Mouse (Mus musculus): ENCODE results near the gene Src.

The Src gene

DNA sequence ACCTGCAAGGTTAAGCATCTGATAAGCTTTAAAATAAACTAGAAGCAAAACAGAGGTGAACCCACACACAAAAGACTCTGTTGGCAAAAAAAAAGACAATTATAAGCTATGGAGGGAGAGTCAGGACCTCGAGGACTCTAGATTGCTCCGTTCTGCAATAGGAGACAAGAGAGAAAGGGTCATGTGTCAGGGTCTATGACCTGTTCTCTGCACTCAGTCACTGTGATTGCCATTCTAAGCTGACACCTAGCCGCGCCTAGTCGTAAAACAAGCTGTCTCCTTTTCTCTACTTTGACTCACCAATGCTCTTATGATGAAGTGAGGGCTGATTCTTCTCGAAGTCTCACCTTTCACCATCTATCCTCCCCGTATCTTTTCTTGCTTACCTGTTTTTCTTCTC lies 5.7 kb upstream of the Src start:
- no peak for DNase-seq (ENCODE audit: low spot score in 2 of 2)

DNA sequence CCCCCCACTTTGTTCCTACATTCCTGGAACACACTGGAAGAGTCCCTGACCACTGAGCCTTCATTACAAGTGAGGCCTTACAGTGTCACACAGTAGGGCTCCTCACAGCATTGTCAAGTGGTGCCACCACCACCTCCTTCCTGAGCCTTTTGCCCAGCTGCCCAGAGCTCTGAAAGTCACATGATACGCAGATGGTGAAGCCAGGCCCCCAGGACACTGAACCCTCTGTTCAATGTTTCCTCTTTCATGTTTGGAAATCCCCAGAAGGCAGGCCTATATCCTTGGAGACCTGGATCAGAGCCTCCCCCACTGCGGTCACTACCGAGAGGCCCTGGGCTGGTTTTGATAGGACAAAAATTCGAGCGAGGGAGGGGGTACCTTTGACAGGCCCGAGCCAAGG lies 1.0 kb upstream of the Src start:
- no peak for DNase-seq (ENCODE audit: low spot score in 2 of 2)

DNA sequence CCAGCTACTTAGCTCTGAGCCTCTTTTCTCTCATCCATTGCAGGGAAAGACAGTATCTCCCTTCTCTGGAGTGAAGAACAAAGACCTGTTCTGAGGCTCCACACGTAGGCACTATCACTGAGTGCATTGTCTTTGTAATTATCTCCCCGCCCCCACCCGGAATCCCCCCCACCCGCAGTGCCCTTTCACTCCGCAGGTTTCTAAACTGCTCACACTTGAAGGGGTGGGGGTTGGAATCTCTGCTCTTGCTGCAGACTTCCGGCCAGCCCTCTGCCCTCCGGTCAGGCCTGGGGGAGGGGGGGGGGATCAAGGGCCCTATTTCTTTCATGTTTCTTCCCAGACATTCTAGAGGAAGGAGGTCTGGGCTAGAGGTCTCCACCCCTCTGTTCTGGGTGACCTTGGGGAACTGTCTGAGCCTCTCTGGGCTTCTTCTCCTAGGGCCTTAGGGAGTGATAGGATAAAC lies 396 bp downstream of the Src start:
- DNase-seq (ENCODE audit: low spot score in 2 of 2) = no peak

DNA sequence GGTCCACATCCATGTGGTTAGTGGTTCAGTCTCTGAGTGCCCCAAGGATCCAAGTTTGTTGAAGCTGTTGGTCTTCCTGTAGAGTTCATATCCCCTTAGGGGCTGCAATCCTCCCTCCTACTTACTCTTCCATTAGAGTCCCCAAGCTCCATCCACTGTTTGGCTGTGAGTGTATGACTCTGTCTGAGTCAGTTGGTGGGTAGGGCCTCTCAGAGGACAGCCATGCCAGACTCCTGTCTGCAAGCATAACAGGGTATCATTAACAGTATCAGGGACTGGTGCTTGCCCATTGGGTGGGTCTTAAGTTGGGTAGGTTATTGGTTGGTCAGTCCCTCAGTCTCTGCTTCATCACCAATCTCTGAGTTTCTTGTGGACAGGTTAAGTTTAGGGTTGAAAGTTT lies 1.3 kb downstream of the Src start:
- DNase-seq (ENCODE audit: low spot score in 2 of 2) = no peak

DNA sequence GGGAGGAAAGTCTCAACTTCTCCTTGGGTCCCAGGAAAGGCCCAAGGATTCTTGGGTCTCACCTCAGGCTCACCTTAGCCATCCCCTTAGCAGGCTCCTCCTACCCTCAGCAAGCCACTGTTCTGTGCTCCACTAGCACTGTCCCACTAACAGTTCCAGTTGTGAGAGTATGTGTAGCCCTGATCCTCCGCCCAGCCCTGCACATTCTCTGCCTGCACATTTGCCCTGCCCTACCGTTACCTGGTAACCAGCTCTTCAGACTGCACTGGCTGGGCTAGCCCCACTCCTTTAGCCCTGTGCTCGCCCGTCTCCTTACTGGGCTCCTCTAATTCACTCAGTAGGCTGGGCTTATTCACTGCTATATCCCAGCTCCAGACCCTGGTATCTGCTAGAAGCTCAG lies 2.2 kb downstream of the Src start:
- no peak for DNase-seq (ENCODE audit: low spot score in 2 of 2)

DNA sequence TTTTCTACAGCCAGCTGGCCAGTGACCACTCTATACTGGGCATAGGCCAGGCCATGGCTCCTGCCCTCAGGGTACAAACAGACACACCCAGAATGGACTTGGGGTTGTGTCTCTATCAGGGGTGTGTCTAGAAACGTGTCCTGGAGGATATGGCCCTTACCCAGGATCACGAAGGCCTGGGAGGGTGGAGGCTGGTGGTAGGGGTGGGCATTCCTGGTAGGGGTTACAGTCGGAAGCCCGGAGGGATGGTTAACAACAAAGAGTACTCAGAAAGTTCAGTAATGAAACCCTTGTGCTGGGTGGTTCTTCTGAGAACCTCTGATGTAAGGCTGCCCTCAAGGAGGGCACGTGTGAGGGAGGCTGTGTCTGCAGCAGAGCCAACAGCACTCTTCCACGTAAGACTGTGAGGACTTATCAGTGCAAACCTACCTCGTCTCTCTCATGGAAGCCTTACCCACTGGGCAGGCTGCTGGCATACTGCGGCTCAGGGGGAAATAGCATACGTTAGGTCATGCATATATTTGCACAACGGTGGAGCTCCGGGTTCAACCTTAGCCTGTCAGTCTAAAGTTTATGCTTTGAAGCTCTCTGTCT lies 3.9 kb downstream of the Src start:
- no peak for DNase-seq (ENCODE audit: low spot score in 2 of 2)

DNA sequence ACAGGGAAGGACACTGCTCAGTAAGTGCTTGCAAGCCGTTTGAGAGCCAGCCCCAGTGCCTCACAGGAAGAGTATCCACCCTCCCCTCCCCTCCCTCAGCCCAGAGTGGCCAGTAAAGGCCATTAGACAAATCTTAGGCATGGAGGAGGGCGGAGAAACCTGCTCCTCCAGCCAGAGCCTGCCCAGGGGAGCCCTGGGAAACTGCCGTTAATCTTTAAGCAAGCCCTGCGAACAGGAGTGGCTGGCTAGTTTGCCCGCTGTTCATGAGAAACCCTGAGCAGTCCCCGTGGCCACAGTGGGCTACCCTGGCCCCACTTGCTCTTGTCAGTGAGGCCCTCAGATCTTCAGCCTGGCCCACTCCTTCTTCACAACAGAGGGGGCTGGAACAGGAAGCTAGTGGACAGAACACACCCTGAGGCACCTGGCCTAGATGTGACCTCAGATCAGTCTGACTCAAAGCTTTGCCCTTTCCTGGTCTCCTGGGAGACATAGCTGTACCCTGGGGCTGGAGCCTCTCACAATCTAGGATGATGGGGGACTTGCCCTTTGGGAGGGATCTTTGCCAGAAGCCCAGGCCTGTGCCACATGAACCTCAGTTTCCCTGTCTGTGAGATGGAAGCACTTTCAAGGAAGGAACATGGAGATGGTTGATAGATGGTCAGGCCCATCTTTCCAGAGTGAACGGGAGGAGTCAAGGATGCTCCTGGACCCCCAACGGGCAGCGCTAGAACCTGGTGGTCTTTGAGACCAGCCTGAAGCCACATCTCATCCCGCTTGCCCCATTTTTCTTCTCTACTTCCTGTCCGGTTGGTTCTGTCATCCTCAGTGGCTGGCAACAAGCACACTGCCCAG lies 4.8 kb downstream of the Src start:
- DNase-seq (ENCODE audit: low spot score in 2 of 2) = no peak

DNA sequence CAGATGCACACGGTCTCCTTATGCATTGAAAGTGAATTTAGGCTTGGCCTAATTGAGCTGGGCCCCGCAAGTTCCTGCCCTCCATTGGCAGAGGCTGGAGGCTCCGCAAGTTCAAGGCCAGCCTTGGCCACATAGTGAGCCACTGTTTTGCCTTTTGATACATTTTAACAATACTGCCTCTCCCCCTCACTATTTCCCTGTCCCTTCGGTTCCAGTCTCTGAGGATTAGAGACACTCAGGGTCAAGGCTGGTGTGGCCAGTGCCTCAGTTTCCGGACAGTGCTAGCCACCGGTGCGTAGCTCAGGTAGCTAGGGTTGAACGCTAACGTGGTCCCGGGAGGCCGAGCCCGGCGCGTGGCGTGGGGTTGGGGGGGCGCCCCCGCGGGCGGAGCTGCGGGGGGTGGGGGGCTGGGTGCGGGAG lies 5.5 kb downstream of the Src start:
- DNase-seq (ENCODE audit: low spot score in 2 of 2) = no peak

DNA sequence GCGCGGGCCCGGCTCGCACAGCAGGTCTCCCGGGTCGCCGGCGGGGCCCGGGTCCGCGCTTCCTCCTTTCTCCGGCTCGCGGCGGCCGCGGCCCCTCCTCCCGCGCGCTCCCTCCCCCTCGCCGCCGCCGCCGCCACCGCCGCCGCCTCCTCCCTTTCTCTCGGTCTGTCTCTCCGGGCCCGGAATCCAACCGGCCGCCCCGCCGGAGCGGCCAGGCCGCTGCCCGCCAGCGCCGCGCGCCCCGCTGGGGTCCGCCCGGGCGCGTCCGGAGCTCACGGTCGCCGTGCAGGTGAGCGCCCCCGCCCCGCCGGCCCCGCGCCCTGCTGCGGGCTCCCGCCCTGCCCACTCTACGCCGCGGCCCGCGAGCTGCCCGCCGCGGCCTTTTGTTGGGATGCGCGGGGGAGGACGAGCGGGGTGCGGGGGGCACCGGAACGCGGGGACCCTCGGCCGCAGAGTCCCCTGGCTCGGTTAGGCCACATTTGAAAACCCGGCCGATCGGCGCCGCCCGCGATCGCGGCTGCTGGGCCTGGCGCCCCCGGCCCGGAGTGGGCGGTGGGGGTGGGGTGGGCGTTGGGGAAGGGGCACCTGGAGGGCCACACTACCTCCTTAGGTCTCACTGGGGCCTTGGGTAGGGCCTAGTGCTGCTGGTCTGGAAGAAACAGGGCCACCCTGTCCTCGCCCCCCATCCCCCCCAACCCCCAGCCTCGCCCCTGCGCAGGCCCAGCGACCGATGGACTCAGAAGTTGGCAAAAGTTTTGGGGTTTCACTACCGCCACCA lies 6.1 kb downstream of the Src start:
- no peak for DNase-seq (ENCODE audit: low spot score in 2 of 2)

DNA sequence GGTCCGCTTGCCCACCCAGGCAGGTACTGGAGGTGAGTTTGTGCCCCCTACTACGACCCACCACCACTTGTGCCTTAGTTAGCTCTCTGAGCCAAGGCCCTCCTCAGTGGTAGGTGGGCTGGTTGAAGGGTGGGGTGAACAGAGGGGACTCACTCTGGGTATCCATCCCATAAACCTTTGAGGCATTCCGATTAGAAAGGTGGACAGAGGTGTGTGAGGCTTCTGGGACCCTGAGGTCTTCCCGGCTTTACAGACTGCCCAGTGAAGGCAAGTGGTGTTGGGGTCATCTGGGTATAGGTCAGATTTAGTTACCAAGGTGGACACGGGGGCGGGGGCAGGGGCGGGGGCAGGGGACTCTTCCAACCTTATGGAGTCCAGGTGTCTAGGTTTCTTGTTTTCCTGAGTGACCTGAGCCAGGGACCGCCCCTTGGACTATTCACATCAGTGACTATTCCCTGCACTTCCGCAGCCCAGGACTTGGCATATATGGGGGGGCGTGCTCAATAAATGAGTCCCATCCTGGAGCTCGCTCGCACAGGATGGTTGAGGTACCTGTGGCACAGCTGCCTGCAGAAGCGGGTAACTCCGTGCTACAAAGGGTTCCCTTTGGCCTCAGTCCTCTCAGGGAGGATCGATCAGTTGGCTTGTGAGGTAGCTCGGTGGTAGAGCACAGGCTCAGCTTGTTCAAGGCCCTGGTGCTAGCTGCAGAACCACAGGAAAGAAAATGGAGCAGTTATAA lies 6.8 kb downstream of the Src start:
- DNase-seq (ENCODE audit: low spot score in 2 of 2) = no peak

DNA sequence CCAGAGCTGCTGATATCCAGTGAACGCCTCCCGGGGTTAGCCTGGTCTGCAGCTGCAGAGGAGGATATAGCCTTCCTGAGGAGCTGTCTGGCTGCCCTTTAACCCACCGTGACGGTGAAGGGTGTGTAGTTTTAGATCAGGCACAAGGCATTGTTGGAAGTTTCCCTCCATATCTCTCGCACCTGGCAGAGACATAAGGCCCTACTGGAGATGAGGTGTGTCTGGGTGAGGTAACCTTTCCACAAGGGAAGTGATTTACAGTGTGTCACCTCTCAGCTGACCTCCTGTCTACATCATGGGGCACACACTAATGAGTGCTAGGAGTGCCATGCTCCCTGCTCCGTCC lies 7.4 kb downstream of the Src start:
- DNase-seq (ENCODE audit: low spot score in 2 of 2) = no peak

DNA sequence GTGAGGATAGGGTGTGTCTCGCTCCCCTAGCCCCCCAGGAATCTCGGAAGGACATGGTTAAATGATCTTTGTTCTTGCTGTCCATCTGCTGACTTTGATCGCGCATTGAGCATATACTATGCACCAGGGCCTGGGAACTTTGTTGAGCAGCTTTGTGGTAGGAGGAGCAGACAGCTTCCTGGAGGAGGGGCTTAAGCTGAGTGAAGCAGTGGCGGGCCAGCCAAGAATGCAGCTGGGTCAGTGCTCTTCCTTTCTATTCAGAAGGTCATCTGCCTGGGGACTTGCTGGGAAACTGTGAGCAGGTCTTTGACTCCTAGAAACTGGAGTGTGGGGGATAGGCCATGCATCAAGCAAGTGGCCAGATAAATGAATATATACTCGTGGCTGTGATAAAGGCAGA lies 7.9 kb downstream of the Src start:
- DNase-seq (ENCODE audit: low spot score in 2 of 2) = no peak

DNA sequence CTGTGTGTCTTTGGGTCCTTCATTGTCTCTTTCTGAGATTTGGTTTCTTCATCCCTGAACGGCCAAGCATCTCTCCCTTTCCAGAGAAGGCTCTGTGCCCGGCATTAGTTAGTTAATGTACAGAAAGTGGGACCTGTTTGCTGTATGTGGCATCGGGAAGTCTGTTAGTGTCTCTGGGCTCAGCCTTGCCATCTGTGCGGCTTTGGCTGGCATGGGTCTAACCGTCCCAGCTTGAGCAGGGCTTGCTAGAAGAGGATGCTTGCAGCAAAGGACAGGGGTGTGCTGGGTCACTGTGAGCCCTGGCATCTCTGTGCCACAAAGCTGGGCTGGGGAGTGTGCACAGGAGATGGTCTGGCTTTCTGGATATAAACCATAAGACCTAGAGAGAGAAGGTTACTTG lies 8.9 kb downstream of the Src start:
- DNase-seq (ENCODE audit: low spot score in 2 of 2) = no peak

DNA sequence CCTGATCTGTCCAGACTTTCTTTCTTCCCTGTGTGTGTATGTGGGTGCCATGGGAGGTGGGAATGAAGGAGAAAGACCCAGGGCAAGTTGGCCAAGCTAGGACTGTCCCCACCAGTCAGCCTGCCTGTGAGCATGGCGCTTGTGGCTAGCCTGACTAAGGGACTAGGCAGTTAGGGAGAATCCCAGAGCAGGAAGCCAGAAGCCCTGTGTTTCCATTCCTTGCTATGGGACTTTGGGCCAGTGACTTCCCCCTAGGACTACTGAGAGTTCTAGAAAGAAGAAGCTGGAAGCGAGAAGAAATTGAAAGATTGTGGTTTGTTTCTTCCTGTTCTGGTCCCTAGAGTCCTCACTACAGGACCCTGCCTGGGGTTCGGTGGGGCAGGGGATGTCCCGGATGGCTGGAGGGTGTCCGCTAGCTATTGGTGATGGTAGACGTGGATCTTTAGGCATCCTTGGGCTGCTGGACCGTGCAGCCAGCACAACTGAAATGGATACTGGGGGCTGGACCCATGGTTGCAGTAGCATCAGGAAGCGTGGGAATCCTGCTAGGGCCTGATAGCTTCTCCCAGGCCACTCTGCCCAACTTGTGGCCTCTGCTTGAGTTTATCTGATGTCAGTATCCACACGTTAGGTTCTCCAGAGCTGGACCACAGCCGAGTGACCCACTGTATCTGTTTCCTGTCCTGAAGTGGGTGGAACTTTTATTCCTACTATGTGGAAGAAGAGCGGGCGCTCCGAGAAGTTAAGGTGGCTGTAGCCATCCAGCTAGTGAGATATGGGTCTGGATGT lies 10.3 kb downstream of the Src start:
- DNase-seq (ENCODE audit: low spot score in 2 of 2) = no peak

DNA sequence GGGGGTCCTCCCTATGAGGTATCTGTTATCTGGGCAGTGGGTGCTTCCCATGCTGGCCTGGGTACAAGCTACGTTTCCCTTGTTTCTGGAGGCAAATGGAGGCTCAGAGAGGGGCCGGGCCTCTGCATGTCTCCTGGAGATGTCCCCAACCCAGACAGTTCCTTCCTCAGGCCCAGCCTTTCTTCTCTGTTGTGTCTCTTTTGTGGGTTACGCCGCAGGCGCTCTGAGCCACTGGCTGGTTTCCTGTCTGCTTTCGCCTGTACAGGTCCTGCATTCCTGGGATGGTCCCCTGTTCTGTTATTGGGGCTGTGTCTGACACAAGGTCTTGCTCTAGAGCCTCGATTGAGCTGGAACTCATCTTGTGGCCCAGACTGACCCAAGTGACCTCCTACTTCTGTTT lies 11.5 kb downstream of the Src start:
- no peak for DNase-seq (ENCODE audit: low spot score in 2 of 2)

DNA sequence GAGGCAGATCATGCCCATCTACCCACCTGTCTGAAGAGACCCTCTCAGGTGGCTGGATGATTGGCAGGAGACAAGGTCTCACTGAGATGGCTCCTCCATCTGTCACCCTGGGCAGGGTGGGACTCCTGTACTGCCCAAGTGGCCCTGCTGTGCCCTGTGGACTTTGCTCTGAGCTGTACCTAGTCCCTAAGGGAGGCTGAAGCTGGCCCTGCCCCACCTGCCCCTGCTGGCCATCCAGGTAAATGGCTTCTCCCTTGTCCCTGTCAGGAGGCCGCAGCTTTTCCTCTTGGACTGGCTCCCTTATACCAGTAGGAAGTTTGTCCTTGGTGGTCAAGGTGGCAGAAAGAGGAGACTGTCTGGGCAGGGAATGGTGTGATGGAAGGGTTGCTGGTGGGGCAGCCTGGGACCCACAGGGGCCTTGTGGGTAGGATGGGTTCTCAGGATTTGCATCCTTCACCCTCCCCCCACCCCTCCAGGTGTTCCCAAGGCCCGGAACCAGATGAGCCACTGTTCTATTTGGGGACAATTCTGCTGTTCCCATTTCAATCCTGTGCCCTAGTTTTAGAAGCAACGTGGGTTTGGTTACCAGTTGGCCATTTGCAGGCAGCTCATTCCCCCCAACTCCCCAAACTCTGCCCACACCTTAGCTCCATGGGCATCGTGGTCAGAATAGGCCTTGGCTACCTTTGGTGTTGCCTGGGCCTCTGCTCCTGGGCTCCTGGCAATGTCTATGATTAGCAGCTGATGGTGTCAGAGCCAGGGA lies 12.6 kb downstream of the Src start:
- no peak for DNase-seq (ENCODE audit: low spot score in 2 of 2)

DNA sequence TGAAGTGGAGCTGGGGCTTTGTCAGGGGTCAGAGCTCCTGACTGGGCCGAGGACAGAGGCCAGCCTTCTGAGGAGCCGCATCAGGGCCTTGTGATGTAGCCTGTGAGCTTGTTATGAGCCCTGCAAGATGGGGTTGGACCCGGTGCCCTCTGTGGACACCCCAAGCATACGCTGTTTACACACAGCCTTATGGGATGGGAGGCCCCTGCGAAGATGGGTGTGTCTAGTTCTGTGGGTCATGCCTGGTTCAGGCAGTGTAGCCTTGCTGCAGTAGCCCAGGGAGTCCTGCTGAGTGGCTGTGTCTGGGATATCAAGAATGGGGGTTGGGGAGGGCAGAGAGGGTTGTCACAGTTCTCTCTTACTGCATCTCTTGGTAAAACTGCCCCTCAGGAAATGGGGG lies 13.7 kb downstream of the Src start:
- no peak for DNase-seq (ENCODE audit: low spot score in 2 of 2)

DNA sequence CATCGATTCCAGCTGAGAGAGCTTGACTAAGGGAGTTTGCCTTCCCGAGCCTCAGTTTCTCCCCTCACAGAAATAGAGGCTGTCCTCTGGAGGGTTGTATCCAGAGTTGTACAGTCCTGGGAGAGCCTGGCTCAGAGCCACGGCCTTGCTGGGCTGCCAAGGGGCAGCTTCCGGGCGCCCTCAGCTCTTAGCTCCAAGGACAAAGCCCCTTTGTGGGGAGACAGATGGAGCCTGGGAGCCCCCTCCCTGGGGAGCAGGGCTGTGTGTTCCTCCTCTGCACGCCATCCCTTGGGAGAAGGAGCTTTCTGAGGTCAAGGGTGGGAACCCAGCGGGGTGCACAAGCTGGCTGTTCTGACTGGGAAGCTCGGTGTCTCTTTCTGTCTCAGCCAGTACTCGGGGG lies 14.2 kb downstream of the Src start:
- DNase-seq (ENCODE audit: low spot score in 2 of 2) = no peak

DNA sequence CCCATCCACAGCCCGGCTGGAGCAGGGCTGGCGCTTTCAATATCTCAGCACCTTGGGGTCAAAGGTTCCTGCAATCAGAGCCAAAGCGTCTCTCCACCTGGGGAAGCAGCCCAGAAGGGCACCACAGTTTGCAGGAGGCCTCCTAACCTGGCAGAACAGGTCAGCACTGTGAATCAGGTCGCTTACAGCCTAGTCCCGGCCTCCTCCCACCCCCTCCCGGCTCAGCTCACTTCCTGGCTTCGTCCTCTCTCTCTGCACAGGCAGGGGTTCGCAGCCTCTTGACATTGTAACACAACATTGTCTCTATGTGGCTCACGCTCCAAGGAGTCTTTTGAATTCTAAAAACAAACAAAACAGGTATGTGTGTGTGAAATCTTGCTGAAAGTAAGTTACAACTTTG lies 15.8 kb downstream of the Src start:
- DNase-seq (ENCODE audit: low spot score in 2 of 2) = no peak

DNA sequence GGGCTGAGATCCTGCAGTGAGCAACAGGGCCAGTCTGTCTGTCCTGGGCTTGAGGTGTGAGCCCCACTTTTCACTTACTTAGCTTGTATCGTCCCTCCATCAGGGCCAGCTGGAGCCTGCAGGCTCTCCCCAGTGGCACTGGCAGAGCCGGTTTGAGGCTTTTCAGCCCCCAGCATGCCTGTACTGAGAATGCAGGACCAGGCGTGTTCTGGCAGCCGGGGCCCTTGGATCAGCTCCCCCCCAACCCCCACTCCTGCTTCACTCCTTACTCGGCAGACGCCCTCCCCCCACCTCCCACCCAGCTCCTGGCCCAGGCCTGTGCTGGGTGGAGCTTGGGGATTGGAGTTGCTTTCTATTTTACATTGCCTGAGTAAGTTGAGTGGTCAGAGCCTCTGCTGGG lies 16.3 kb downstream of the Src start:
- DNase-seq (ENCODE audit: low spot score in 2 of 2) = no peak

DNA sequence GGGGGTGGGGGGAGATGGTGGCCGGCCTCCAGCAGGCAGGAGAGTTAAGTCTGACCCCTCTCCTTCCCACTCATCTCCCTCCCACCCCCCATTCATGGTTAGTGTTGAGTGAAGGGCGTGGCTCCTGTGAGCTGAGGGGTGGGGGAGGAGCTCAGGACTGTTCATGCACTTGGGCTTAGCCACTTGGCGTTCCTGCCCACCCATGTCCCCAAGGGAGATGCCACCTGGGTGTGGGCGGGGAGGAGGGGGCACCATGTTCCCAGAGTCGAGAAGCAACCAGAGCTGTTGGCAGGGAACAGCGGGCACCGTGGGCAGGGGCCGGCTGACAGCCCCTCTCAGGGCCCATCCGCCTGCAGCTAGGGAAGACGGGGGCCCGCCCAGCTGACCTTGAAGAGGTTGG lies 18.3 kb downstream of the Src start:
- no peak for DNase-seq (ENCODE audit: low spot score in 2 of 2)
